Mouse (Mus musculus) forebrain, embryonic 11.5 days (tissue): ENCODE measurements around the gene Zcchc8. TPM values are rescaled to one million over a fixed set of nuclear protein-coding genes. Genes with fewer than 3 reads are reported as not detected.

Source experiments
- ATAC-seq: fragments of 200-750 bp; cut with Nextera tagmentation; replicated peaks from 2 replicates; pipeline ENCODE4 v1.8.0; 2017; ENCODE audit warnings: moderate TSS enrichment; ENCODE audit not compliant: low FRiP score
- DNase-seq: peaks from one replicate; pipeline ENCODE4 v3.0.0-alpha.2; 2017; ENCODE audit warnings: low spot score
- H3K27ac ChIP-seq: fragments of 300-500 bp; sonication (generic); 2 replicates; pipeline ENCODE4 v1.5.1; 2014; ENCODE audit warnings: low read depth, low read length
- H3K27me3 ChIP-seq: fragments of 300-500 bp; sonication (generic); 2 replicates; pipeline ENCODE4 v1.6.1; 2014; ENCODE audit warnings: mild to moderate bottlenecking, low read length, mixed read lengths; ENCODE audit not compliant: control insufficient read depth, insufficient read depth
- H3K36me3 ChIP-seq: fragments of 300-500 bp; sonication (generic); 2 replicates; pipeline ENCODE4 v1.6.1; 2014; ENCODE audit warnings: mild to moderate bottlenecking, low read length, moderate library complexity, mixed read lengths; ENCODE audit not compliant: control insufficient read depth, insufficient read depth
- H3K4me1 ChIP-seq: fragments of 300-500 bp; sonication (generic); replicated peaks from 2 replicates; pipeline ENCODE4 v1.6.1; 2014; ENCODE audit warnings: low read length, mixed read lengths; ENCODE audit not compliant: control insufficient read depth, insufficient read depth
- H3K4me2 ChIP-seq: fragments of 300-500 bp; sonication (generic); 2 replicates; pipeline ENCODE4 v1.6.1; 2014; ENCODE audit warnings: low read depth, mild to moderate bottlenecking, low read length, moderate library complexity, mixed read lengths; ENCODE audit not compliant: severe bottlenecking
- H3K4me3 ChIP-seq: fragments of 300-500 bp; sonication (generic); 2 replicates; pipeline ENCODE4 v1.5.1; 2014; ENCODE audit warnings: low read depth, low read length
- H3K9ac ChIP-seq: fragments of 300-500 bp; sonication (generic); 2 replicates; pipeline ENCODE4 v1.6.1; 2014; ENCODE audit warnings: low read length
- H3K9me3 ChIP-seq: fragments of 300-500 bp; sonication (generic); 2 replicates; pipeline ENCODE4 v1.6.1; 2016; ENCODE audit warnings: low read length, mixed read lengths; ENCODE audit not compliant: control insufficient read depth
- WGBS: fragments of 180-500 bp; shearing (Covaris S2); extraction: QIAGEN DNeasy Blood & Tissue Kit; methylation state at CpG from one replicate; pipeline ENCODE4 v1.1.7; 2014; 5-methylcytosine and 5-hydroxymethylcytosine counted together
- polyA plus RNA-seq: library from polyadenylated mRNA; unstranded; fragments of >200 nt; fragmentation: Nextera tagmentation; extraction: Ambion mirVana; gene quantifications from 2 replicates; pipeline ENCODE4 v1.2.1, GENCODE M21; 2014

Zcchc8 gene
- polyA plus RNA-seq, 1 experiment from 2014 or later, result 109 TPM

DNA sequence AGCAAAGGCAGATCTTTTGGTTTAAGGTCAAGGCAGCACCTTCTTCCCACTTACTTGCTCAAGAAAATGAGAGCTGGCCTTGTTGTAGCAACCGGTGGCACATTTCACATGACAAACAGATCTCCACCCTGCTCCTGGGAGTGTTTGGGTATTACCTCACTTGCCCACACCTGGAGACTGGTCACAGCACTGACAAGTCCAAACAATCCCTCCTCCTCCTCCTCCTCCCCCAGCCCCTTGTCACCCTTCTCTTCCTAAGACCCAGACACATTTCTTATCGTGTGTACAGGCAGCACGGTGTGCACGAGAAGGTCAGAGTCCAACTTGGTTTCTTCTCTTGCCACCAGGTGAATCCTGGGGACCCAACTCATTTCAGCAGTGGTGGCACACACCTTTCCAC is 23.9 kb downstream of the Zcchc8 start:
- DNase-seq, result no peak
- H3K9me3 ChIP-seq, result no peaks in the 10 kb centered on the region

DNA sequence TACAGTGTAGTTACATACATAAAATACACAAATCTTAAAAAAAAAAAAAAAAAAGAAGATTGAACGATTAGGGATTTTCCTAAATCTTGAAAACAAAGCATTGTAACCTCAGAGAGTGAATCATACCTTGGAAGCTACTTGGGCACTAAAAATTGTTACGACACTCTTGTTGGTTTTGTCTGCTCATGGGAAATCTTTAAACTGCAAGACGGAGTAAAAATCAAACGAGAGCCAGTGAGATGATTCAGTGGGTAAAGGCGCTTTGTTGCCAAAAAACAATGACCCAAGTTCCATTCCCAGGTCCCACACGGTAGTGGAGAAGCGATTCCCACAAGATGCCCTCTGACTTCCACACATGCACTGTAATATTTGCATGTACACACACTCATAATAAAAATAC is 24.7 kb downstream of the Zcchc8 start:
- no peaks in the 10 kb centered on the region for H3K27me3 ChIP-seq
- H3K9me3 ChIP-seq, result no peaks in the 10 kb centered on the region
- no peak overlapping the region for H3K4me2 ChIP-seq
- DNase-seq, result no peak
- H3K4me1 ChIP-seq, result no peaks in the 10 kb centered on the region
- no peak overlapping the region for H3K4me3 ChIP-seq
- H3K36me3 ChIP-seq, result peaks cover 7% of the 10 kb centered on the region; the same call in 1 of the 2 replicates
- no peak overlapping the region for H3K27ac ChIP-seq
- WGBS, result 93% methylated on average over 7 of the region's 7 CpGs
- ATAC-seq, result no peak
- H3K9ac ChIP-seq, result no peak overlapping the region

More for the DNA sequence above, 23.9 kb downstream of the Zcchc8 start:
- H3K4me3 ChIP-seq, result no peak overlapping the region
- H3K4me1 ChIP-seq, result no peaks in the 10 kb centered on the region
- H3K36me3 ChIP-seq, result peaks cover 9% of the 10 kb centered on the region; the same call in 1 of the 2 replicates
- WGBS, result 84% methylated on average over 4 of the region's 4 CpGs
- ATAC-seq, result no peak
- no peak overlapping the region for H3K27ac ChIP-seq
- no peaks in the 10 kb centered on the region for H3K27me3 ChIP-seq
- no peak overlapping the region for H3K9ac ChIP-seq
- no peak overlapping the region for H3K4me2 ChIP-seq

DNA sequence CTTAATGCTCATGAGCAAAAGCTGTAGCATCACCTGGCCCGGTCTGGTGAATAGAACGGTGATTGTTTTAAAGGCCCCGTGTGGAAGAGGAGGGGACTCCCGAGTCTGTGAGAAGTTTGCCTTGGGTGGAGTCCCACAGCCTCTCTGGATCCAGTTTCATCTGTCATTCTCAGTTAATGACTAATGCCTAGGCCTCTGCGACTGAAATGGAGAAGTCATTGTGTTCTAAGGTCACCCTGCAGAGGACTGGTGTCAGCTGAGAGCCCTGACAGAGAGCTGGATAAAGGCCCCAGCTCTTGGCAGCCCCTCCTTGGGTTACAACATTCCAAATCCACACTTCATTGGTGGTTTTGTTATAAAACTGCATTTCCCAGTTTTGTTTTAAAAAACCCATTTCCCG is 26.4 kb downstream of the Zcchc8 start:
- Histone ChIP-seq H3K27me3 (no peaks in the 10 kb centered on the region), H3K9me3 (no peaks in the 10 kb centered on the region), H3K36me3 (peaks cover 3% of the 10 kb centered on the region; the same call in 1 of the 2 replicates), H3K4me2 (no peak overlapping the region), H3K4me1 (no peaks in the 10 kb centered on the region), H3K4me3 (no peak overlapping the region), H3K27ac (no peak overlapping the region), H3K9ac (no peak overlapping the region)
- ATAC-seq, result no peak
- 77% methylated on average over 6 of the region's 6 CpGs for WGBS
- no peak for DNase-seq

DNA sequence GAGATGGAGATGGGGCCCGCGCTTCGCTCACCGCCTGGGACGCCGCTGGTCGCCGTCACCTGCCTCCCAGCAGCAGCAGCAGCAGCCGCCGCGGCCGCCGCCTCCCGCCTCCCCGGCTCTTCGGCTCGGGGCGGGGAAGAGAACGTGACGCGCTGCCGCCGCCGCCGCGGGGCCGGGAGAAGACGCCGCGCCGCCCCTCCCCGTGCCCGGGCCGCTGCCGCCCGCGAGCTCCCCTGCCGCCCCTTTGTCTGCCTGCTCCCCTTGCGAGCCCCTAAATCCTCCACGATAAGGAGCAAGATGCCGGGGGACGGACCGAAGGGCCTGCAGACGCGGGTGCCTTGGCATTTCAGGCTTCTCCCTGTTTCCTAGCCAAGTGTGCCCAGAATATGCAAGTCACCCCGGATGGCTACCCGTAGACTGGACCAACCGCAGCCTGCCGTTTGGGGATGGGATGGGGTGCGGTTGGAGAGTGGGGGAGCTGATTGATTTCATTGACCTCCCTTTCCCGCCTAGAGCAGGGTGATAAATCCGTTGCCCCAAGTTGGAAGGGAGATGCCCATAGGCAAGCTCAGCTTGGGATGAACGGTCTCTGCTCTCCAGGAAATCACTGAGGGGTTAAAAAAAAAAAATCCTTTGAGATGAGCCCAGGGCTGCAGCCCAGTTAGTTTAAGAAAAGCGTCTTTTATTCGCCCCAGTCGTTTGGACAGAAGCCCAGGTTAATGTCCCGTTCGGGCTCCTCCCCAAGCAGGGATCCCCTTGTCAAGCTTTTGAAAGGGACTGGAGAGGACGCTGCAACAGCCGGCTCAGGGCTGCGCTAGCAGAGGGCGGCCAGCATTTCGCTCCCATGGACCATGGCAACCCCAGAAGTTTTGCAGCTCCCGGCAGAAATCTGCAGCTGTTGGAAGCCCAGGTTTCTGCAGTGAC is 36.4 kb downstream of the Zcchc8 start, which contains the start of gene Clip1:
Gene Clip1, minus strand, starts transcription at position 398 of the 924 bp plus-strand sequence.
- ATAC-seq, result peak; percentile 76
- H3K36me3 ChIP-seq, result no peaks in the 10 kb centered on the region

DNA sequence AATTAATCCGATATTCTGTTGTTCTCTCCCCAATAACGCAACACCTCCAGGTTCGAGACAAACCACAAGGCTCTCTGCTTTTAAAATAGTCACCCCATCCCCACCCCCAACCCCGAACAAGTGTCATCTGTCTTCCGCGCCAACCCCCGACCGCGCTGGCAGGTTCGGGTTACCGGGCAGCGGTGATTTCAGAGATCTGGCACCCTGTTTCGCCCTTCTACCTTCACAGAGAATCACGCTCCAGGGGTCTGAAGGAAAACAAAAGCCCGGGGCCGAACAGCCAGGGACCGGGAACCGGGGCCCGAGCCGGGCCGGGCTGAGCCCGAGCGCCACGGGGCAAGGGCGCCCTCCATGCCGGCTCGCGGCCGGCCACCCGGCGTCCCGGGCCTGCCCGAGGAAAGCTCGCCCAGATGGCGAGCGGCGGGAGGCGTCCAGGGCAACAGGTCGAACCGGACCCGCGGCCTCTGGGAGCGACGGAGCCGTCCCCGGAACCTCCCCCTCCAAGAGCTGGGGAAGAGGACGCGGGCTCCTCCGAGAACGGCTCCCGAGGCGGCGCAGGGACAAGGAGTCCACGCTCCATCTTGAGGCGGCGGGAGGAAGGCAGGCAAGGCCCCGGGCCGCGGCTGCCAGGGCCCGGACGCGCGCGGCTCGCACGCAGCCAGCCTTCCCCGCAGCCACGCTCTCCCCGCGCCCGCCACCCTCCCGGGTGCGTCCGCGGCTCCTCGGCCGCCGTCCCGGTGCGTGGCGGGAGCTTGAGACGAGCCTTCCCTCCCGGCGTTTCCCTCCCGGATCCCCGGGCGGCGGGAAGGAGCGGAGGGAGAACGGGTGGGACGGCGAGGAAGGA is 37.3 kb downstream of the Zcchc8 start:
- Histone ChIP-seq H3K36me3 (no peaks in the 10 kb centered on the region), H3K27me3 (no peaks in the 10 kb centered on the region), H3K27ac (peak overlapping the region; percentile 93), H3K4me1 (peaks cover 7% of the 10 kb centered on the region; the same call in 1 of the 2 replicates), H3K4me3 (peak overlapping the region; percentile 95), H3K4me2 (peak overlapping the region; percentile 81), H3K9me3 (no peaks in the 10 kb centered on the region), H3K9ac (peak overlapping the region; percentile 99)
- DNase-seq, result peak; percentile 81
- under 1% methylated on average over 78 of the region's 92 CpGs for WGBS
- ATAC-seq, result peak; percentile 64

More for the DNA sequence above, 36.4 kb downstream of the Zcchc8 start, which contains the start of gene Clip1:
- peak within 1 kb of the TSS; percentile 95 for H3K4me3 ChIP-seq
- H3K4me1 ChIP-seq, result peaks cover 7% of the 10 kb centered on the region; the same call in 1 of the 2 replicates
- 2% methylated on average over 60 of the region's 64 CpGs for WGBS
- no peaks in the 10 kb centered on the region for H3K9me3 ChIP-seq
- peak within 1 kb of the TSS; percentile 81 for H3K4me2 ChIP-seq
- peak; percentile 85 for DNase-seq
- no peaks in the 10 kb centered on the region for H3K27me3 ChIP-seq
- peak within 1 kb of the TSS; percentile 99 for H3K9ac ChIP-seq
- H3K27ac ChIP-seq, result peak within 1 kb of the TSS; percentile 93

DNA sequence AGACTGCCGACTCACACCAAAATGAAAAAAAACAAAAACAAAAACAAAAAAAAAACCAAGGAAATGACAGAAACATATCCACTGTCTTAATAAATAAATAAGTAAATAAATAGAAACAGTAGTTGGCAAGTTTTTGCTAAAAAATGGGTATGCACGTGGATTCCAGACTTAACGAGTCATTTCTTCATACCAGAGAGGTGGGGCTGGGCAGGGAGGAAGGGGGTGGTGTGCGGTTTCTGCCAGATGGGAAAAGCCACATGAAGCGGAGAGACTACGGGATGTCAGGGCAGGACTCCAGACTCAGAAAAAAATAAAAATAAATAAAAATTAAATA is 37.9 kb downstream of the Zcchc8 start:
- ATAC-seq (peak; percentile 50; the same call in 1 of the 2 replicates), DNase-seq (no peak)
- 3% methylated on average over 6 of the region's 6 CpGs for WGBS
- no peaks in the 10 kb centered on the region for H3K27me3 ChIP-seq
- H3K9me3 ChIP-seq, result no peaks in the 10 kb centered on the region
- peaks cover 7% of the 10 kb centered on the region; the same call in 1 of the 2 replicates for H3K4me1 ChIP-seq
- peak overlapping the region; percentile 81 for H3K4me2 ChIP-seq
- H3K9ac ChIP-seq, result peak overlapping the region; percentile 99
- no peaks in the 10 kb centered on the region for H3K36me3 ChIP-seq
- H3K4me3 ChIP-seq, result peak overlapping the region; percentile 95
- H3K27ac ChIP-seq, result no peak overlapping the region

DNA sequence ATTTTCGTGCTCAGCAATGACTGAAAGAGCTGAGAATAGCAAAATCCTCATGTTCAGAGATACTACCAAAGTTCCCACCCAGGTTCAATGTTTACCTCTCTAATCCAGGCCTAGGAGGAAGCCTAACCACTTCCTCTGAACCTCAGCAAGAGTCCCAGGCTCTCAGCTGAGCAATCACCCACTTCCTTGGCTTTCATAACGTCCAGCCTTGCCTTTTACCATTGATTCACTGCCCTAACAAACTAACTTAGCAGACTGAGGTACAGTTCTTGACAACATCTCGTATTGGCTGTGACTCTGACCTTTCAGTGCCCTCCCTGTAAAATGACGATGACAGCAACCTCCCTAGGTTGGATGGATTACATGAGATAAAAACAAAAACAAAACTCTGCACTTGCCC is 38.5 kb downstream of the Zcchc8 start:
- H3K4me1 ChIP-seq, result peaks cover 7% of the 10 kb centered on the region; the same call in 1 of the 2 replicates
- H3K9me3 ChIP-seq, result no peaks in the 10 kb centered on the region
- no peaks in the 10 kb centered on the region for H3K36me3 ChIP-seq
- no peak for ATAC-seq
- H3K9ac ChIP-seq, result no peak overlapping the region
- peak overlapping the region; percentile 95; the same call in 1 of the 2 replicates for H3K4me3 ChIP-seq
- peak overlapping the region; percentile 81 for H3K4me2 ChIP-seq
- 54% methylated on average over 4 of the region's 4 CpGs for WGBS
- DNase-seq, result no peak
- H3K27ac ChIP-seq, result no peak overlapping the region
- no peaks in the 10 kb centered on the region for H3K27me3 ChIP-seq

DNA sequence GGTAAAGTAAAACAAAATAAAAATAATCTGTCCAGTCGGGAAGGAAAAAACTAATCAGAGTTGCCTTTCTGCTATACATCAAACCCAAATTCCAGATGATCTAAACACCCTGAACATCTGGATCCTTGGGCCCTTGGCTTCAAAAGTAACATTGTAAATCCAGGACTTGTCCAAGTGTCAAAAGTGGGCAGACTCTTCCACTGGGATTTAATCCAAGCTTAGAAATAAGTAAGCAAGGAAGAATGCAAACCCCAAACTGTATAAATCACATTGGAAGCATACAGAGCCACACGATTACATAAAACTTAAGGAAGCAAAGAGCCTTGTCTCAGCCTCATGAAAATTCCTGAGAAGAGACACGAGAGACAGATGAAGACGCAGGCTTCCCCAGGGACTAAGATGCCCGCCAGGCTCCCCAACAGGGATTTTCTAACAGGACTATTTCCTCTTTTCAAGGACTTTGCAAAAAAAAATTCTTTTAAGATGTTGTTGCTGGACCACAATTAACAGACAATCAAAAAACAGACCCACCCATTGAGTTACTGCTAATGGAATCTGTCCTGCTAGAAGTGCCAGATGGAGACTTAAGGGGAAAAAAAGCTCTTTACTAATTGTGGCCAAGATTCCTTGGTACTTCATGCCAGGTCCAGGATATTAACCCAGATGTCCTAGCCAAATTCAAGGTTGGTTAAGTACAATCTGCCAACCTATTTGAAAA is 41.2 kb downstream of the Zcchc8 start:
- 75% methylated on average over 5 of the region's 5 CpGs for WGBS
- ATAC-seq (no peak), DNase-seq (no peak)
- no peaks in the 10 kb centered on the region for H3K36me3 ChIP-seq
- H3K9me3 ChIP-seq, result no peaks in the 10 kb centered on the region
- H3K27me3 ChIP-seq, result no peaks in the 10 kb centered on the region
- H3K27ac ChIP-seq, result no peak overlapping the region
- H3K4me1 ChIP-seq, result peaks cover 7% of the 10 kb centered on the region; the same call in 1 of the 2 replicates
- H3K4me2 ChIP-seq, result no peak overlapping the region
- H3K4me3 ChIP-seq, result no peak overlapping the region
- H3K9ac ChIP-seq, result no peak overlapping the region
